Mouse (Mus musculus): ENCODE data around the gene Gm9945.
A peak's percentile ranks its signal among the peaks of the same experiment; 100 is the strongest.

The Gm9945 gene

DNA sequence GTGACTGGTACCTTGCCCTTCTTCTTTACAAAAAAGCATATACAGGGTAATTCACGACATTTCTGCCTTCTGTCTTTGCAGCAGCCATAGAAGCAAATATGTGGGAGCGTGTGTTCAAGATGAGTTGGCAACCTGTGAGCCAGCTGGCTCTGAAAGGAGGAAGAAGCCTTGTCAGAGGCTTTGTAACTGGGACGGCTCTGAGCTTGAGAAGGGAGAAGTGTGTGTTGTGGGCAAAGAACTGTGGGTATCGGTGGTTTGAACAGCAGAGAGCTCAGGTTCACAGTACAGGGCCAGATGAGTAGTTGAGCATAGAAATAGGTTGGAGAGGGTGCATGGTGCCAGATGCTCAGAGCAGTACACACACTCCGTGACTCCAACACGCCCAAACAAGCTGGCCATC lies 17.0 kb downstream of the Gm9945 start:
- no peak for DNase-seq

DNA sequence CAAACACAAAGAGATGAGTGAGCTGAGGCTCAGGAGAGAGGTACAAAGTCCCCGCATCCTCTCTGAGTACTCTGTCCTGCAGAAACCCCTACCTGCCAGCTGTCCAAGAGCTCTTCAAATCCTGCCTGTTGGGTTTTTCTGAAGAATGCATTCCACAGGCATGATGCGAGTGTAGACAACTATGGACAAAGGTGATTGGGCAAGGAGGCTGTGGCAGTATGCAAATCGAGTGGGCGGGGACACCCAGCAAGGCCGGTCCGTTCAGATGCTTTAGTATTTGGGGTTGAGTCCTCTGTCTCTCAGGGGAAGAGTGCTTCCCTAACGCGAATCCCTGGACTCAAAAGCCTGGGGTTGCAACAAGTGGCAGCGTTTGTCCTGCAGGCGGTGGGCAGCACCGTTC lies 20.6 kb downstream of the Gm9945 start:
- DNase-seq: no peak

DNA sequence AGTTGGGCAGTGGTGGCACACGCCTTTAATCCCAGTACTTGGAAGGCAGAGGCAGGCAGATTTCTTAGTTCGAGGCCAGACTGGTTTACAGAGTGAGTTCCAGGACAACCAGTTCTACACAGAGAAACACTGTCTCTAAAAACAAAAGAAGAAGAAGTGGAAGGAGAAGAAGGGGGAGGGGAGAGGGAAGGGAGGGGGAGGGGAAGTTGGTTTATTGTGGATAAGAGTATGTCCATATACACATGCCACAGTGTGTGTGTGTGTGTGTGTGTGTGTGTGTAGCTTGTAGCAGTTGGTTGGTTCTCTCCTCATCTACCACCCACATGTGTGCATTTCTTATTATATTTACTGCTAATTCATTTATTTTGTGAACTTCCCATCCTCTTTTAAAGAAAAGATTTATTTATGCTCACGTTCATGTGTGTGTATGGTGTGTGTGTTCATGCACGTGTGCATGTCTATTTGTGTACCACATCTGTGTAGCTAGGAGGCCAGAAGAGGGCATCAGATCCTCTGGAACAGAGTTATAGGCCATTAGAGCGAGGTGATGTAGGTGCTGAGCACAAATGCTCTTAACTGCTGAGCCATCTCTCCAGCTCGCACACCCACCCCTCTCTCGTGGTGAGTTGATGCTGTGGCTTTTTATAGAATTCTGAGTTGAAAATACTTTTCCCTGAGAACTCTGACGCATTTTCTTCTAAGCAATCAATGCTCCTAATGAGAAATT lies 22.2 kb downstream of the Gm9945 start:
- DNase-seq: no peak

DNA sequence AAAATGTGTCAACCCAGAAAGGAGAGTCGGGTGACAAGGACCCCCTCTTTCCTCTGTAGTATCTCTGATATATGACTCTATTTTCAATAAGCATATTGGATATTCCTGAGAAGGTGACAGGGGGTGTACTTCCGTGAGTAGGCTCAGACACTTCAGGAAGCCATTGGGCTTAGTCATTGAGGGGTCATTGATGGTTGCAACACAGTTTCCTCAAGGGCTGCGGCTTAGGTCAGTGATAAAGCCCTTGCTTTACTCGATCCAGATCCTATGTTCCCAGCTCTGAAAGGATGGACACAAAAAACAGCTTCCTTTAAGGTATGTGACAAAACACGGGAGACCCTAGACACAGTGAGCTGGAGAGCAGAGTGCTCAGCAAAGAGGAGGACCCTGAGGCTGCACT lies 23.8 kb downstream of the Gm9945 start:
- no peak for DNase-seq

DNA sequence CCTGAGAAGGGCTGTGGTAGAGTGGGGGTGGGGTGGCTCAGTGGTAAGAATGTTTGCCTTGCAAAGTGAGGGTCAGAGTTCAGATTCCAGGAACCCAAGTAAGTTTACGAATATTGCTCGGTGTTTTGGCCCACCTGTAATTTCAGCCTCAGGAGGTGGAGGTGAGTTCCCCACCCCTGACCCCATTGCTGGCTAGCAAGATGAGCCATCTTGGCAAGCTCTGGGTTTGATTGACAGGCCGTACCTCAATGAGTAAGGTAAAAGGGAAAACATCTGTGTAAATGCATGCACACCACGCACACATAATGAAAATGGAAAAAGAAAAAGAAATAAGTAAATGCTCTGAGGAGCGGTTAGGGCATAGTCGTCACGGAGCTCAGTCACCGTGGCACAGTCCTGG lies 24.4 kb downstream of the Gm9945 start:
- DNase-seq: no peak

DNA sequence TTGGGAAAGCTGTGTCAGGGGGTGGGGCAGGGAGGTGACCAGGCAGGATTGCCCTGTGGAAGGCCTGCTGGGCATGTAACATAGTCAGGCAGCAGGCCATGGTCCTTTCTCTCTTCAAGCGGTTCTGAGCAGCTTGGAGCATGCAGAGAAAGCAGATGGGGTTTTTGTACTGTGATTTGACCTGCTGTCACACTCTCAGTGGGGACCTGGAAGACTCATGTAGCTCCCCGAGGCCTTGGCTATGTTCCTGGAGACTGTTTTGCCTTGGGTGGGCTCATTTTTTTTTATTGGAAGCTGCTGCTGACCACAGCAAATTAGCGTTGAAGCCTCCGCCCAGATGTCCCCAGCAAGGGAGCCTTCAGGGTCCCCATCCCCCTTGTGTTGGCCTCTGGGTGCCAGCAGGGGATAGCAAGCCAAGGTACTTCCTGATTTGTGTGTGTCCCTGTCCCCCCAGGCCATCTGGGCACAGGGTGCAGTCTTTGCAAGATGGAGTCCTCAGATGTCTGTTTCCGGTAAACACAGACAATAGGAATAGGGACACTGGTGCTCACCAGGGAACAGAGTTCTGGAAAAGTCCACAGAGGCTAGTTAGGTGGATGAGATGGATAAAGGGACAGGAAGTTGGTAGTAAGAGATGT lies 25.2 kb downstream of the Gm9945 start:
- peak; percentile 99 for DNase-seq

DNA sequence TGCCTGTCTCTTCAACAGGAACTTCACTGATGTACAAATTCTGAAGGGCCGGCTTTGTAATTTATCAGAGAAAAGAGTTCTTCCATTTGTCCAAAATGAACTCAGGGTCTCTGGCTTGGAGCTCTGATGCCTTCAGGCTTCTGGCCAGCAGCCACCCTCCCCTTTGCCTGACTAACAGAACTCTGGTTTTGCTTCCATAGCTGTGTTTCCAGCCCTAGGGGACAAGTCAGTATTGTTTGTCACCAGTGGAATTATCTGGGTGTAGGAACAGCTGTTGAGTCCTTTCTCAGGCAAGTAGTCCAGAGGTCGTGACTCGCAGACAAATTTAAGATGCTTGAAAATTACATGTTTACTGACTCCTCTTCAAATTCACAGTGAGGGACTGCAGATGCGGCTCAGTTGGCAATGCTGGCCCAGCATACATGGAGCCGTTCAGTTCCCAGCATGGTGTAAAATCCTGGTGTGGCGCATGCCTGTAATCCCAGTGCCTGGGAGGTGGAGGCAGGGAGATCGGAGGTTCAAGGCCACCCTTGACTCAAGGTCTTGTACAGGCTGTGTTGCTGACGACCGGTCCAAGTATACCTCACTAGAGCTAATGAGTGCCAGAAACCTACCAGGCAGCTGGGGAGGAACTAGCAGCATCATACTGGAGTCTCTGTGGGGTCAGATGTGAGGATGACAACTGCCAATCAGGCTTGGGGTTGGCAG lies 27.3 kb downstream of the Gm9945 start:
- no peak for DNase-seq

DNA sequence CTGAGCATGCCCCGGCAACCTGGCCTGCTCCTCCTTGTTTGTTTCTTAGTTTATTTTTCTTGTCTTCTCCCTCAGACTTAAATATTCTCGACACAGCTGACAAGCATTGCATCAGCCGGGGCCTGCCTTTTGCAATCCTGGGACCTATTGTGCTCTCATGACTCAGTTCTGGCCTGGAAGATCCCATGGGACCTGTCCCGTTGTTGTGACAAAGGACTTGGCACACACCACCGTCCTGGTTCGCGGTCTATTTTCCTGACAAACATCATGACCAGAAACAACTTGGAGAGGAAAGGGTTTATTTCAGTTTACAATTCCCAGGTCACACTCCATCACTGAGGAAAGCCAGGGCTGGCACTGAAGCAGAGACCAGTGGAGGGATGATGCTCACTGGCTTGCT lies 28.2 kb downstream of the Gm9945 start:
- no peak for DNase-seq

DNA sequence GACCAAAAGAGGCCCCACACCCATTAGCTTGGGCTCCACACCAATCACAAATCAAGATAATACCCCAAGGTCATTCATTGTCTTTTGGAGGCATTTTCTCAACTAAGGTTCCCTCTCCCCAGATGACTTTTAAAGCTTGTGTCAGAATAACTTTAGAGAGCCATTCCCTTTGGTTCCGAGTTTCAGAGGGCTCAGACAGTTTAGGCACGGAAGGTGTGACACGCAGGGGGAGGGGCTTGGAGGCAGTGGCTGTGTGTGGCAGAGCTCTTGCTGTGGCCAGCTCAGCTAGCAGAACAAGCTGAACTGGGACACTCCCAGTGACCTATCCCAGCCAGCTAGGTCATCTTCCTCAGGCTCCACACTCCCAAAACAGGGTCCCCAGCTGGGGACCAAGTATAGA lies 28.6 kb downstream of the Gm9945 start:
- DNase-seq: no peak

DNA sequence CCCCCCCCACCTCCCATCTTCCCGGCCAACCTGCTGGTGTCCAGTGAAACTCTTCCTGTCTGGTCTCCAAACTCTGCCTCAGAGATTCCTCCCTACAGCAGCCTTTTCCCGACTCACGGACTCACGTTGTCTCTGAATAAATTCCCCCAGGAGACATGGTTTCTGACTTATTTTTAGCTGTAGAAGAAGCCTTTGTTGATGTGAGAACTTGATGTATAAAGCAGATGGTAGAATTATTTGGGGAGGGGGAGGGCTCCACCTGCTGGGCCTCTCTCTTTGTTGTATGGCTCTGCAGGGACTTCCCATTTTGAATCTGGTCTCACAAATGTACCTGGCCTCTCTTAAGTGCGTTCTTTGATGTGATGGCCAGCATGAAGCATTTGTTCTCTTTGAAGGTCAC lies 30.4 kb downstream of the Gm9945 start:
- DNase-seq: no peak

DNA sequence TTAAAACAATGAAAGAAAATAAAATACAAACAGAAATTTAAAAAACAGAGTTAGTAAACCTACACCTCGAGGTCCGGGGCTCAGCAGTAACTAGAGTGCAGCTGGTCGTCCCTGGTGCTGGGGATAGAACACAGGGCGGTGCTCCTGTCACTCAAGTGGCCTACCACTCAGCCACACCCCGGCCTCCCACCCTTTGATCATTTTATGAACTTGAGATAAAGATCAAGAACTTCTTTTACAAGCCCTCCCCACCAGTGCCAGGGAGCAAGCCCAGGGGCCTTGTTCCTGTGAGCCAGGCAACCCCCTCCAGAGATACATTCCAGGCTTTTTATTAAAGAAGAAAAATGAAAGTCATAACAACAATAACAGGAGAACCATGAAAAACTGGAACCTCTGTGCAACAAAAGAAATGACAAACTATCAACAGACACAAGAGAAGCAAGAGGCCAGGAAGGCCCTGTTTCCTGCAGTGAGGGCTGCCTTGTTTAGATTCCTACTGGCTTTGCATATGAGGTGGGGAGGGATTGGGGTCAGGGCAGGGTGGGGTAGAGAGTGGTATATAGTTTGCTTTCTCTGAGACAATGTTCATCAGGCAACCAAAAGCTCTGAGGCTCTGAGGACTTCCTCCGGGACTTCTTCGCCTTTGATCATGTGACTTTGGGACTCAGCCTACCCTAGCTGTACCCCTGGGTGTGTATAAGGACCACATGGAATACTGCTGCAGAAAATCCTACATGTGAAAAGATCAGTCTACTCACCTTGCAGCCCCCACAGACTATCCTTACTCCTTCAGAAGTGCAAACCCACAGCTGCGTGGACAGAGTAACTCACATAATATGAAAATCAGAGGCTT lies 37.0 kb downstream of the Gm9945 start:
- DNase-seq: no peak

DNA sequence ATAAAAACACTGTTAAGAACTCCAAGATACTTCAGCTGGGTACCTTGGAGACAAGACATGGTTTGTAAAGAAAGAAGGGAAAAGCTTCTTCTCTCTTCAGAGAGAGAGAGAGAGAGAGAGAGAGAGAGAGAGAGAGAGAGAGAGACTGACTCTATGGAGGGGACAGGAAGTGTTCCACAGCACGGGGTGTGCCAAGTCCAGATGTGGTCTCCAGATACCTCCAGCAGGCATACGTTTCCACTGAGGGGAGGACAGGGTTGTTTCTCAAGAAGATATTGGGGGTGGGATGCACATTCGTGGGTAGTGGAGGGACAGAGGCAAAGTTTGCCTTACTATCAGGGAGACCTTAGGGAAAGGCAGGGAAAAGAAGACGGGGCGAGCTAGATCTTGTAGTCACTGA lies 38.8 kb downstream of the Gm9945 start:
- DNase-seq: no peak

DNA sequence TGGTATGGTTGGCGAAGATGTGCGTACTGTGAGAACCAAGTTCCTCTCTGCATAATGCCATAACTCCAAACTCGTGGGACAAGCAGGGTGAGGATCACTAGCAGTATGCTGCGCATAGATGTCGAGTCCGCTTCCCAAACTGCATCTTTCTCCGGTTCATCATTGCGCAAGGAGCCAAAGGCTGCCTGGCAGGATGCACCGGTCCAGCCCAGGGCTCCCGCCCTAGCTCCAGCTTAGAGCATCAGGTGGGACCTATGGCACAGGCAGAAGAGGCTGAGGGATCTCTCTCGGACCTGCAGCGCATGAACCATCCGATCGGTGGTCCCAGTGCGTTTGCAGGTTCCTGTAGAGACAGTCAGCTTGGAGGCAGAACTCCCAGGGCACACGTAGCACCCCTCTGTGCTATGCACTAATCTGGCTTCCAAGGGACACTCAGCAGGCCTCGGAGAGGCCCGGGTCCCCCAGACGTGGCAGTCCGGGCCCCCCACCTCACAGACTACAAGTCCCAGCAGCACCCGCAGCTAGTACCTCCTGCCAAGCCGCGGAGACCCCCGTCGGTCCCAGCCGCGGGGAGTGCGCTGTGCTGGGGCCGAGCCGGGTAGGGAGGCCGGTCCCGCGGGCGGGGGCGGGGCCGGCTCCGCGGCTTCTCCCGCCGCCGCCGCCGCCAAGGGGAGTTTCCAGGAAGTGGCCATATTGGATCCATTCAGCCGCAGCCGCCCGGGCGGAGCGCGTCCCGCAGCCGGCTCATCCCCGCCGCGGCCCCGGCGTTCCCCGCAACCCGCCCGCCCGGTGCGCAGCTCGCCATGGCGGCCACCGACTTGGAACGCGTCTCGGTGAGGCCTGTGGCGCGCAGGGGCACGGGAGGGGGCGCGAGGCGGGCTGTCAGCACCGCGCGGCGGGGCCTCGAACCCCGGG lies 39.5 kb downstream of the Gm9945 start, which contains the start of gene Sept8:
TSS of gene Sept8 (plus strand) at position 51 of the 915 bp plus-strand sequence.
- peak; percentile 80 for DNase-seq

DNA sequence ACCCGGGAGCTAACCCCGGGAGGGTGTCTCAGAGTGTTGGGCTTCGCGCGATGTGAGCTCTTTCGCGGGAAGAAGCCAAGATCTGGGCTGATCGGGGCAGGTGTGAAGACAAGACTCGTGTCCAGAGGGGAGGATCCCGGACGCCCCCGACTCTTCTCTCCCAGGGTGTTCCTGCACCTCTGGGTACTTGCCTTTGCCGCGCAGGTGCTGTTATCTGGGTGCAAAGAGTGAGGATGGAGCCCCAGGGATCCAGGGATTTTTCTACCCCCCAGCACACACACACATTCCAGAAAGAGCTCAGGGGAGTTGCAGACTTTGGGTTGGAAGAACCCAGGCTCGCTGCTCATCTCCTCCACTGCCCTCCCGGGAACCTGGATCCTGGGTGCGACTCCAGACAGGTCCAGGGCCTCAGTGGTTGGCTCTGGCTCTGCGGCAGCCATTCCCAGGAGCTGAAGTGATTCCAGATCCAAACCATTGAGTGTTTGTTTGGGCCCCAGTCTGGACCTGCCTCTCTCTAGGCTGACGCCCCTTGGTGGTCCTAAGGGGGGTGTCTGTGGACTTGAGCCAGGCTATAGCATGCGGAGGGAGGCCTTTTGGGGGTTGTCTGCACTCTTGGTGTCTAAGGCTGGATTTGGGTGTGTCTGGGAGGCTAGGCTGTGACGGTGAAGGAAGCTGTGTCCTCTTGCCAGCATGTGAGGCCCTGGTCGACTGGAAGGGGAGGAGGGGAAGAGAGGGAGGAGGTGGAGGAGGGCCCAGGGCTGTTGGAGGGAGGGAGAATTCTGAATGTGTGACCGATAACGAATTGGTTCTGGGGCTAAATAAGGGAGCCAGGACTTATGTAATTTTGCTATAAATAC lies 40.4 kb downstream of the Gm9945 start:
- DNase-seq: peak; percentile 89

DNA sequence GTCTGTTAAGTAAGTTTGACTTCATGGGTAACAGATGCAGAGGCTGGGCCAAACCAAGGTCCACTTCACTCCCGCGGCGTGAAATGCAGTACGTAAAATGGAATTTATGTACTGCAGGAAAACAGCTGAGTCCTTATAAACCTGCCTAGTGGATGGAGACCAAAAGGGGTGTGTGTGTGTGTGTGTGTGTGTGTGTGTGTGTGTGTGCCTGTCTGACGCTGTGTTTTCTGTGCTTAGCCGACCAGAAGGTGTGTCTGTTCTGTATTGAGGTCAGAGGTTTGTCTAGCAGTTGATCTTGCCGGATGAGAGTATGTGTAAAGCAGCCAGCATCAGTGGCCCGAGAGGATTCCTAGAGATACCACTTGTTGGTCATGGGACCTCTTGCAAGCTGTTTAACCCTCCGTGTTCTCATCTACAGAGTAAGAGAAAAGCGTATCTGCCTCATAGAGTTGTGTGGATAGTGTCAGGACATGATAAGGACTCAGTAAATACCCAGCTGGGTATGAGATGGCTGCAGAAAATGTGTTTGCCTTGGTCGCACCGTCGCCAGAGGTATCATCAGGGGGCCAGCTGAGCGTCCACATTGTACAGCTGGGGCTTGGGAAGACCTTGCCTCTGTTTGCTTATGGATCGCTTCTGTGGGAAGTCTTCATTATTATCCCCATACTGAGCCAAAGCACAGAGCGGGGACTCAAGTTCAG lies 41.3 kb downstream of the Gm9945 start:
- peak; percentile 74 for DNase-seq

DNA sequence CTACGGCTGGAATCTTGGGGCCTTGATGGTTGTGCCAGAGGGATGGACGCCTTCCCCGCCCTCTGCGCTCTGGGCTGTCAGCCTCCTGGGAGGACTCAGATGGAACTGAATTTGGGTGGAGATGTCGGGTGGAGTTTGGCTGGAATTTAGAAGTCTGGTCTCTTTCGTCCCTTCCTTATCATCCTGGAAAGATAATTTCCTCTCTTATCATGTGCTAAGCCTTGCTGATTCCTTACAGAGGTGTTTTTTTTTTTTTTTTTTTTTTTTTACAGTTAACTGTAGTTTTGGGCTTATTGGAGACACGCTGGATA lies 41.8 kb downstream of the Gm9945 start:
- DNase-seq: no peak

DNA sequence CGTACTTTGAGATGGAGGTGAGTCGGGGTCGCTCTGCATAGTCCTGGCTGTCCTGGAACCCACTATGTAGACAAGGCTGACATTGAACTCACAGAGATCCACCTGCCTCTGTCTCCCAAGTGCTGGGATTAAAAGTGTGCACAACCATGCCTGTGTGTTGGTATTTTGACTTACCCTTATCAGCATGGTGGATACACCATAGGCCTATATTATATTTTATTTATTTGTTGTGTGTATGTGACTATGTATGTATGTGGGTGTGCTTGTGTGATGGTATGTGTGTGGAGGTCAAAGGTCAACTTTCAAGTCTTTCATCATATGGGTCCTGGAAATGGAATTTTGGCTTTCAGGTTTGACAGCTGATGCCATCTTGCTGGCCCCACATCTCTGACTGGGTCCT lies 42.4 kb downstream of the Gm9945 start:
- peak; percentile 70 for DNase-seq

DNA sequence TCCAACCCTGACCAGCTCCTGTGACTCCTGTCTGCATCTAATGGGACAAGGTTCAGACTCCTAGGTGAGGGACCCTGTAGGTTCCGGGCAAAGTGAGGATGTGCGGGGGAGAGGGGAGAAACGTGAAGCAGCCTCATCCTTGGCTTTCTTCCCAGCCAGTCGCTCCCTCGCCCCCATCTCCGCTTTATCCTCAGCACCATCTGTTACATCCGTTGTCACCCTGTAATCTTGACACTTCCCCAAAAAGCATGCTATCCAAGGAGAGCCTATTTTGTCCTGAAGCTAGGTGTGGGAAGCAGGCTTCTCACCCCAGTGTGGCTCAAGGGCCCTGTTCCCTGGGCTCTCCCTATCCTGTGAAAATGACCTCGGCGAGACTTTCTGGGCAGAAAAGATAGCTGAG lies 43.0 kb downstream of the Gm9945 start:
- DNase-seq: peak; percentile 95

DNA sequence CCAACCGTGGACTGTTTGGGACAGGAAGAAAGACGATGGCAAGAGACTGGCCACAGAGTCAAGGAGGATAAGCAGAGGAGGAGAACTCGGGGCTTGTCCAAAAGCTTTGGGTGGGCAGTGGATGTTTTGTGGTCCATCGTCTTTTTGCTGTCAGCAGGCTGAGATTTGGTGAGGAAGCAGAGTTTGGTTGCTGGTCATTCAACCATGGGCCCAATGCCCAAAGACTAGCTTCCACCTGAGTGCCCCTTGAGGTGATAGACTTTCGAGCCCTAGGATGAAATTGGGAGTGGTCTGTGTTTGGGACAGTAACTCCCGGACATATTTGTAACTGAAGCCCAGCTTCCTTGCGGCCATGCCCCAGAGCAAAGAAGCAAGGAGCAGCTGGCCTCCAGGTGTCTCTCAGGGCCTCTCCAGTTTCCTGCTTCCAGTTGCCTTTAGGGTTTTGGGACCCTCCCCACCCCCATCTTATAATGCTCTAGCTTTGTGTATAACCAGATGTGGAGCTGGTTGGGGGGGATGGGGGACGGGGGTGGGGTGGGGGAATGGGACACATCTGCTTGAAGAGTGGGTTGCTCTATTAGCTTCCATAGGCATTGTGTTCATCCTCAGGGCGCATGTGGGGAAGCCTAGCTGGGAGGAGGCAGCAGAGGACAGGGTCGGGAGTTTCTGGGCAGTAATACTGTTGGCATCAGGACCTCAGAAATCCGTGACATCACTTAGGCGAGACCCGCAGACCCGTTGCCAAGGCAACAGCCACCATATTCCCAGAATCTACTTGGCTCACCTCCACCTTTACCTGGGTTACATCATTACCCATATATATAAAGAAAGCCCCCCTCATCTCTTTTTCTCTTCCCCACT lies 43.8 kb downstream of the Gm9945 start:
- peak; percentile 75 for DNase-seq

DNA sequence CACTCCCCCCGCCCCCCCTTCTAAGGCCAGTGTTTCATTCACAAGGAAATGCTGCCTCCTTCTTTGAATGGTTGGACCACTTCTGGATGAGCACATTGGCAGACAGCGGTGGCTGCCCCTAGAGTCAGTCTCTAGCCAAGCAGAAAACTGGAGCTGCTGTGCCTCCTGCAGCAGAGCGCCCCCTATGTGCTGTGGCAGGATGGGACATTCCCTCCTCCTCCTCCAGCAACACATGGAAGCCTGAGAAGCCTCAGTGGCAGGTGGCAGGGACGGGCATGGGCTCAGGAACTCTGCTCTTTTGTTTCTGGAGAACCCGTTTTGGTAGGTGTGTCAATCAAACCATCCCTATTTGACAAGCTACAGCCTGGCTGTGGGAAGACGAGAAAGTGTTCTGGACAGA lies 44.9 kb downstream of the Gm9945 start:
- no peak for DNase-seq
